Mouse (Mus musculus) megakaryocyte, embryonic 14.5 days (primary cell): ENCODE results near the gene Slc5a2.

Source experiments
- FLI1 ChIP-seq: IDR thresholded peaks from 2 replicates; pipeline ENCODE4 v1.6.1; 2012; ENCODE audit warnings: low read length, inconsistent platforms, mixed read lengths
- GATA1 ChIP-seq: IDR thresholded peaks from 3 replicates; pipeline ENCODE4 v1.6.1; 2012; ENCODE audit warnings: mixed read lengths, low read length, inconsistent platforms, borderline replicate concordance

DNA sequence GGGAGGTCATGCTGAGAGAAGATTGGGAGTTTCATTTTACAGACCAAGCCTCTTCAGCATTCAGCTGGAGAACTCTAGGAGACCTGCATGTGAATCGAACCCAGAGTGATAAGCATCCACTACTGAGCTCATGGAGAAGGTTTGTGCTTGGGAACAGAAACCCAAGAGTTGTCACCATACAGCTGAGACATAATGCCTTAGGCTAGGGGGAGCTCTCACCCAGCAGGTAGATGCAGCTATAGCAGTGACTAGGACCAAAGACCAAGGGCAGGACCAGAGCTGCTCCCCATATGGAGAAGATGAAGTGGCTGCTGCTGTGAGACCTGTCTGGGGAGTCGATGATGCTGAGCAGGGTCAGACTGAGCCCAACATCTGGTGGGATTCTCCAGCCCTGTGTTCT is 48.1 kb downstream of the Slc5a2 start:
- no peak for TF ChIP-seq GATA1
- TF ChIP-seq FLI1: no peak
